ENCODE assay signal across 20 mouse cellular contexts in the genomic region with DNA sequence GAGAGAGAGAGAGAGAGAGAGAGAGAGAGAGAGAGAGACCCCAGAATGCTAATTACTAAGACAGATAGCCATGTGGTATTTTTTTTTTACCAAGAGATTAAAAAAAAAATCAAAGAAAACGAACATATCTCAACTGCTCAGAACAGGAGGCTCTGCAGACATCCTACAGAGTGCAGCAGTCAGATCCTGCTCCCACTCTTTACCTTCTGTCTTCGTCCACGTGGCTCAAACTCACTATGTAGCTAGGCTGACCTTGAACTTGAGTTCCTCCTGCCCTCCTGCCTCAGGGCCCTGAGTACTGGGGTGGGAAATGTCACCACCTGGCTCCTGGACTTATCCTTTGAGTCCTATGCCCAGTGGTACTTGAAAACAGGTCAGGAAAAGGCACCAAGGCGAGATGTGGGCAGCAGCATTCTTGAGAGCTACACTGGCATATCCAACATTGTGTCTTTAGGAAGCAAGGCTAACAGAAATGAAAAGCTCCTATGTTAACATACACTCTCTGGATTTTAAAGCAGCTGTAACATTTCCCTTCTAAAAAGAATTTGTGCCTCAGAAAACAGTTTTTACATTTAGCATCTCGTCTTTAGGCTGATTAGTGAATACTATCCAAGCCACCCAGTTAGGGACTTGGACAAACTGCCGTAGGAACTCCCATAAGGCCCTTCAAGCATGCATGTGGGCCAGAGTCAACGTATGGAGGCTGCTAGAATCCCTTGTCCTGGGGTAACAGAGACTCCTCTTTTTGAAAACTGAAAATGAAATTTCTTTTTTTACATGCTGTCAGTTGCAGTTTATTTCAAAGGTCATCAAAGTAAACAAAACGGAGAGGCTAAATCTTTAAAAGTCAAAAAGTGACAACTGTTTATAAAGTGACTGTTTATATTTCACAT.
DNase-seq lines count a peak whose midpoint lies in the region; ATAC-seq and TF ChIP-seq lines count a peak whose summit lies in the region.
"Had no signal": no experiment of that assay in that cellular context is flagged by ENCODE, and none has a peak within 500 bp of the region (broad histone marks: within the 10 kb centered on the region; RNA-seq: fewer than 3 reads in every experiment).

No protein-coding gene starts in this region.

- H3K27ac ChIP-seq in embryonic facial prominence, embryonic 14.5 days (replicated peaks; ENCODE audit: low read depth, low read length) = 0 out of 2 replicates have a peak overlapping the region, but pooled peaks have one; percentile 44
- no peak overlapping the region for H3K27ac ChIP-seq in embryonic facial prominence, embryonic 10.5 days (replicated peaks)
- H3K27ac ChIP-seq in left cerebral cortex, adult 2 months = peak overlapping the region; percentile 34; the same call in 1 of the 2 replicates
- H3K27ac ChIP-seq in stomach, embryonic 14.5 days (ENCODE audit: low read length) = peak overlapping the region; percentile 91
- no peak overlapping the region for H3K27ac ChIP-seq in midbrain, embryonic 16.5 days (ENCODE audit: low read length)
- H3K27ac ChIP-seq: forebrain, embryonic 12.5 days; hindbrain, embryonic 13.5 days; macrophage had no signal

- ATAC-seq in embryonic facial prominence, embryonic 14.5 days (ENCODE audit: low read depth) = no peak
- no peak for ATAC-seq in stomach, embryonic 14.5 days (ENCODE audit: insufficient number of reproducible peaks, insufficient read depth, low FRiP score, low read depth)
- no peak for ATAC-seq in midbrain, embryonic 16.5 days
- ATAC-seq: inflammation-experienced regulatory T-cells, adult 6 months had no signal

- peaks cover 6% of the 10 kb centered on the region; the same call in 1 of the 2 replicates for H3K9me3 ChIP-seq in embryonic facial prominence, embryonic 14.5 days (ENCODE audit: control insufficient read depth, low read length)
- no peaks in the 10 kb centered on the region for H3K9me3 ChIP-seq in embryonic facial prominence, embryonic 10.5 days
- H3K9me3 ChIP-seq in stomach, embryonic 14.5 days (ENCODE audit: control insufficient read depth, low read depth, low read length) = no peaks in the 10 kb centered on the region
- 0 out of 2 replicates have a peak, but pooled peaks cover 2% of the 10 kb centered on the region for H3K9me3 ChIP-seq in midbrain, embryonic 16.5 days (replicated peaks; ENCODE audit: control insufficient read depth, low read length, poor library complexity, severe bottlenecking)
- H3K9me3 ChIP-seq: forebrain, embryonic 12.5 days had no signal

- H3K27me3 ChIP-seq in embryonic facial prominence, embryonic 14.5 days (replicated peaks; ENCODE audit: control insufficient read depth, insufficient read depth, low read length) = no peaks in the 10 kb centered on the region
- H3K27me3 ChIP-seq in embryonic facial prominence, embryonic 10.5 days (replicated peaks; ENCODE audit: low read depth, poor library complexity, severe bottlenecking) = no peaks in the 10 kb centered on the region
- H3K27me3 ChIP-seq in stomach, embryonic 14.5 days (ENCODE audit: control insufficient read depth, insufficient read depth, low read length) = no peaks in the 10 kb centered on the region
- H3K27me3 ChIP-seq in midbrain, embryonic 16.5 days (ENCODE audit: control insufficient read depth, insufficient read depth, low read depth, low read length) = no peaks in the 10 kb centered on the region
- H3K27me3 ChIP-seq: forebrain, embryonic 12.5 days; heart, embryonic 12.5 days; hindbrain, embryonic 13.5 days had no signal

- WGBS in embryonic facial prominence, embryonic 14.5 days = 70% methylated on average over 8 of the region's 8 CpGs
- WGBS in embryonic facial prominence, embryonic 10.5 days = 85% methylated on average over 8 of the region's 8 CpGs
- 45% methylated on average over 8 of the region's 8 CpGs for WGBS in stomach, embryonic 14.5 days
- 83% methylated on average over 8 of the region's 8 CpGs for WGBS in midbrain, embryonic 16.5 days

- H3K4me1 ChIP-seq in embryonic facial prominence, embryonic 14.5 days (ENCODE audit: control insufficient read depth, insufficient read depth, low read length) = no peaks in the 10 kb centered on the region
- peaks cover 9% of the 10 kb centered on the region for H3K4me1 ChIP-seq in embryonic facial prominence, embryonic 10.5 days
- peaks cover 37% of the 10 kb centered on the region for H3K4me1 ChIP-seq in stomach, embryonic 14.5 days (ENCODE audit: control insufficient read depth, insufficient read depth, low read length)
- H3K4me1 ChIP-seq in midbrain, embryonic 16.5 days (ENCODE audit: control insufficient read depth, insufficient read depth, low read length) = no peaks in the 10 kb centered on the region
- H3K4me1 ChIP-seq: forebrain, embryonic 12.5 days; hindbrain, embryonic 13.5 days had no signal

- no peak for DNase-seq in embryonic facial prominence, embryonic 14.5 days (ENCODE audit: low spot score)
- DNase-seq in embryonic facial prominence, embryonic 10.5 days (ENCODE audit: low spot score) = no peak
- no peak for DNase-seq in left cerebral cortex, adult 2 months (ENCODE audit: extremely low spot score in 1 of 2, low spot score in 2 of 2)
- DNase-seq in left cerebral cortex, adult 9 months (ENCODE audit: low spot score in 2 of 2) = no peak
- peak; percentile 51 for DNase-seq in brain, adult 2 months (ENCODE audit: low read depth, low spot score)
- DNase-seq in frontal cortex, postnatal 14 days (ENCODE audit: low spot score in 2 of 2) = no peak
- DNase-seq: adrenal gland, adult 2 months; cerebellum, adult 8-10 months; heart, postnatal 14 days; kidney, postnatal 14 days; midbrain, embryonic 14.5 days; right cerebral cortex, postnatal 14 days; spleen, adult 18-20 months had no signal

- TF ChIP-seq CTCF in left cerebral cortex, adult 2 months (IDR thresholded peaks at IDR 0.05) = no peak

- intact Hi-C loops in left cerebral cortex, adult 2 months (cut with DNase I) = no loop called here

- H3K4me3 ChIP-seq in embryonic facial prominence, embryonic 14.5 days (ENCODE audit: low read depth, low read length) = no peak overlapping the region
- no peak overlapping the region for H3K4me3 ChIP-seq in embryonic facial prominence, embryonic 10.5 days
- no peak overlapping the region for H3K4me3 ChIP-seq in left cerebral cortex, adult 2 months
- H3K4me3 ChIP-seq in stomach, embryonic 14.5 days (ENCODE audit: low read depth, low read length) = no peak overlapping the region
- H3K4me3 ChIP-seq in midbrain, embryonic 16.5 days (ENCODE audit: low read depth, low read length) = no peak overlapping the region
- H3K4me3 ChIP-seq: forebrain, embryonic 12.5 days; heart, embryonic 12.5 days; hindbrain, embryonic 13.5 days had no signal

- no peak overlapping the region for H3K9ac ChIP-seq in embryonic facial prominence, embryonic 14.5 days (ENCODE audit: low read depth, low read length)
- H3K9ac ChIP-seq in stomach, embryonic 14.5 days (replicated peaks; ENCODE audit: low read depth, low read length) = no peak overlapping the region
- H3K9ac ChIP-seq in midbrain, embryonic 16.5 days (ENCODE audit: low read depth, low read length) = no peak overlapping the region
- H3K9ac ChIP-seq: forebrain, embryonic 12.5 days; heart, embryonic 12.5 days; hindbrain, embryonic 13.5 days had no signal

- H3K36me3 ChIP-seq in embryonic facial prominence, embryonic 14.5 days (ENCODE audit: control insufficient read depth, insufficient read depth, low read length) = no peaks in the 10 kb centered on the region
- H3K36me3 ChIP-seq in embryonic facial prominence, embryonic 10.5 days (replicated peaks) = peaks cover 13% of the 10 kb centered on the region; the same call in 1 of the 2 replicates
- H3K36me3 ChIP-seq in stomach, embryonic 14.5 days (ENCODE audit: control insufficient read depth, insufficient read depth, low read length) = no peaks in the 10 kb centered on the region
- no peaks in the 10 kb centered on the region for H3K36me3 ChIP-seq in midbrain, embryonic 16.5 days (ENCODE audit: control insufficient read depth, insufficient read depth, low read length)
- H3K36me3 ChIP-seq: forebrain, embryonic 12.5 days; heart, embryonic 12.5 days; hindbrain, embryonic 13.5 days had no signal

- H3K4me2 ChIP-seq in embryonic facial prominence, embryonic 14.5 days (ENCODE audit: low read depth, low read length) = no peak overlapping the region
- H3K4me2 ChIP-seq in stomach, embryonic 14.5 days (replicated peaks; ENCODE audit: low read depth, low read length) = no peak overlapping the region
- no peak overlapping the region for H3K4me2 ChIP-seq in midbrain, embryonic 16.5 days (ENCODE audit: low read length)
- H3K4me2 ChIP-seq: forebrain, embryonic 12.5 days; heart, embryonic 12.5 days; hindbrain, embryonic 13.5 days had no signal

Comparison
In these comparisons a context has a peak if more than half of its experiments do, and no peak if none do; other contexts are left out.
1. H3K27ac ChIP-seq: peak in embryonic facial prominence, embryonic 14.5 days (single experiment), left cerebral cortex, adult 2 months (single experiment) and stomach, embryonic 14.5 days (single experiment); none in embryonic facial prominence, embryonic 10.5 days (single experiment) and midbrain, embryonic 16.5 days (single experiment).